Mouse (Mus musculus) bone marrow, adult 2 months (tissue): Measurements from ENCODE around the gene Got1.

Experiments
- CTCF ChIP-seq: fragments of 200-500 bp; IDR thresholded peaks from 2 replicates; pipeline ENCODE4 v1.5.1; 2011; ENCODE audit warnings: low read length, control low read depth; ENCODE audit not compliant: control insufficient read depth, insufficient read depth
- POLR2A ChIP-seq: fragments of 200-500 bp; IDR thresholded peaks from 2 replicates; pipeline ENCODE4 v1.6.1; 2011; ENCODE audit warnings: low read depth, mild to moderate bottlenecking, control low read depth, low read length, borderline replicate concordance; ENCODE audit not compliant: control insufficient read depth

DNA sequence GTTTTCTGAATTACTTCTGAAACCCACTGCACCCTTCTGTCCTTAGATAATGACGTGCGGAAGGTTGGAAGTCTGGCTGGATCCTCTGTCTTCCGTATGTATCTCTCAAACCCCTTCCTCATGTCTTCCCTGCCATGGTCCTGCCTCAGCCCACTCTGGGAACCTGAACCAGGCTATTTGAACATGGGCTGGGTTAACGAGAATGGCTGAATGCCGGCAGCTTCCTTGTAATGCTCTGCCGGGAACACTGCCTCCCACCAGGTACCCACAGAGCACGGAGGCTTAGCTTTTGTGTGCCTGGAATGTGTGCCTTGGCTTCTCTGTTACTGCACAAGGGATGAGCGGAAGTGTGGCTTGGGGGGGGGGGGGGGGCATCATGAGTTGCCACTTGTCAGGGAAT is 52.1 kb downstream of the Got1 start:
- TF ChIP-seq POLR2A (no peak), CTCF (no peak)
